Mouse (Mus musculus) cerebellum, postnatal 36 days (tissue): ENCODE results near the gene Tmem219.
"Not testable (repeated sequence)": the region's sequence is repeated elsewhere in the genome, so short reads cannot be mapped to it uniquely, and the experiment has no call there.

ENCODE experiments used
- DNase-seq, 2 experiments: peaks; one replicate each; pipeline ENCODE4 v3.0.0; 2021 to 2022; ENCODE audit warnings: mixed read lengths in 2 of 2

The Tmem219 gene

GRCm38 (mm10) chr7:126921563-126921962, 1.2 kb downstream of the Tmem219 start:
- no peak for DNase-seq

- DNase-seq, result no peak
Measured at GRCm38 (mm10) chr7:126919973-126920372, 2.7 kb downstream of the Tmem219 start.

GRCm38 (mm10) chr7:126918356-126918755, 4.4 kb downstream of the Tmem219 start:
- not testable (repeated sequence) for DNase-seq

DNA sequence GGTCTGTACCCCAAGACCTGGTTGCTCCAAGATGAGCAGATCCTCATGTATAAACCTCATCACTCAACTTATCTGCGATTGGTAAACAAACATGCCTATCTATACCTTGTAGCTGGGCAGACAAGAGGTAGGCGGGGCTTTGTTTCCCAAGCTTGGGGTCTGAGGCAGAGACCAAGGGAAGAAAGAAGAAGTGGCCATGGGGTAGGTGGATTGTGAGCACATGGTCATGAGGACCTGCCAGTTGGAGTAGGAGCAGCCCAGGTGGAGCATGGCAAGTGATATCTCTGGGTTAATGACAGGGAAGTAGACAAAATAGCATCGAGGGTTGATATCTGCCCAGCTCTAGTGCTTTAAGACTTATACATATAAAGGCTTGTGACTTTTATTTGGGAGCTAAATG, 7.9 kb downstream of the Tmem219 start:
- no peak for DNase-seq

GRCm38 (mm10) chr7:126905590-126905989, 17.1 kb downstream of the Tmem219 start:
- no peak for DNase-seq

GRCm38 (mm10) chr7:126899781-126900180, 22.9 kb downstream of the Tmem219 start:
- DNase-seq, result not testable (repeated sequence)

DNA sequence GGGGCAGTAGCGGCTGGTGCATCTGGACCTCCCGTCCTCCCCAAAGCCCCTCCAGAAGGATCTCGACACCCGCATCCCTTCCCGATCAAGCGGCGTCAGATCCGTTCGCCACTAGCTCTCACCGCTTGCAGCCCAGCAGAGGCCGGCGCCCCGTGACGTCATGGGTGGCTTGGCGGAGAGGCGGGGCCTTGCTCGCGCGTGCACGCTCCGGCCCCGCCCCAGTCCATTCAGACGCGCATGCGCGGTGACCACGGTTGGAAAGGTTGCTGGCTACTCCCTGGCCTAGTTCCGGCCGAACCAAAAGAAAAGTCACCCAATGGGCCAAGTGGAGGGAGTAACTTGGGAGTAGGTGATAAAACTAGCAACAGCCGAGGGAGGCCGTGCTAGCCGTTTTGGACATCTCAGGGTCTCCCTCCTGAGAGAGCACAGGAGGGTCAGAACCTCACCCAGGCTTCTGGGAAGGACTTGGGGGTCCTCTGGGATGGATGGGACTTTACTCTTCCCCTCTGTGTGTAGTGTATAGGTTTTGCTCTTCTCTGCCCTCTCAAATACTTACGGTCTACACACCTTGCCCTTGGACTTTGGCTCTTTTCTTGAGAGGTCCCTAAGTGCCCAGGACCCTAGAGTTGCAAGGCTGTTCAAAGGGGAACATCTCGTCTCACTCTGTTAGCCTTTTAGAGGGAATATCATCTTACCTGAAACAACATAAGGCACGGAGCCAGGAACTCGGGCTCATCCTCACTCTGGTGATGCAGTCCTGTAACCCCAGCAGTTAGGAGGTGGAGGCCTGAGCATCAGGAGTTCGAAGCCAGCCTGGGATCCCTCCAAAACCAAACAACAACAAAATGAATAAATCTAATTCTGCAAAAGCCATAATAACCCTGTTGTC, 24.4 kb downstream of the Tmem219 start:
- DNase-seq, result peak; percentile 98 to 99

DNA sequence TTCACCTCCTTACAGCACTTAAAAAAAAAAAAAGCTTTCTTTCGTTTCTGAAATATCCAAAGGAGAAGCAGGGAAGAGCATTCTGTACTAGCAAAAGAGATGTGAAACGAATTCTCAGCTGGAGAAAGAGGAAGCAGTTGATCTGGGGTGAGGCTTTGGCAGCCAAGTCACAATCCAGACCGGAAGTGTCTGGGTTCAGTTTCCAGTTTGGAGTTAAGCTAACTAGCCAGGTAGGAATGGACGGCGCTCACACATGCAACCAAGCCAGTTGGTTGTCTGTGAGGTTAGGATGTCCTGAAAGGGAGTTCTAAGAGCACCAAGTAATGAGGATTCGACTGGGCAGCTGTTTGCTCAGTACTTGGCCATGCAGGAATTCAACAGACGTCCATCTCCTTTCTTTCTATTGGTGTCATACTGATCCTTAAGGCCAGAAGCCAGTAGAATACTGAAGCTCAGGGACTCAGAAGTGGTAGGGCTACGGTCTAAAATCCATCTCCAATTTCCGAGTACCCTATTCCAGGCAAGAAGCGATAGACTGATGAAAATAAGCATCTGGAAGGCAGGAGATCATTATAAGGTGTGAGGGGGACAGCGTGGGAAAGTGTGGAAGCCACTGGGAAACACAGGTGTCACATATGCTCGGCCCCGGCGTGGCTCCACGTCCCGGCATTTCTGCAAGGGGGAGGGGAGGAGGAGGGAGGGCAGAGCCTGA, 25.2 kb downstream of the Tmem219 start:
- no peak for DNase-seq

- no peak for DNase-seq
Measured at GRCm38 (mm10) chr7:126896912-126897311, 25.8 kb downstream of the Tmem219 start.

DNA sequence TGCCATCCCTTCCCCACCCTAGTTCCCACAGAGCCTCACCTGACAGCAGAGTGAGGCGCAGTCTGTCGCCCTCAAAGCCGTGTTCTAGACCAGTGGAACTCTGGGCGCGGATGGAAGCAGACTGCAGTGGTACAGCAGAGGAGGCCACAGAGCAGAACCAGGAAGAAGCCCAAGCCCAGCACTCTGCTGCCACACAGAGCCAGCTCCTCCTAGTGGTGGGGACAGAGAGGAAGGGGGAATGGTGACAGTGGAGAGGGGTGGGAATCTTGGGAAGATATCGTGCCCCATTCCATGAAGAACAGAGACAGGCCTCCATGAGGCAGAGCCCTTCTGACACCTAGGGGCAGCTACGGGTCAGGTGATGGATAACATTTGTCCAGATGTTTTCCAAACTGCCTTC, 33.9 kb downstream of the Tmem219 start:
- no peak for DNase-seq

DNA sequence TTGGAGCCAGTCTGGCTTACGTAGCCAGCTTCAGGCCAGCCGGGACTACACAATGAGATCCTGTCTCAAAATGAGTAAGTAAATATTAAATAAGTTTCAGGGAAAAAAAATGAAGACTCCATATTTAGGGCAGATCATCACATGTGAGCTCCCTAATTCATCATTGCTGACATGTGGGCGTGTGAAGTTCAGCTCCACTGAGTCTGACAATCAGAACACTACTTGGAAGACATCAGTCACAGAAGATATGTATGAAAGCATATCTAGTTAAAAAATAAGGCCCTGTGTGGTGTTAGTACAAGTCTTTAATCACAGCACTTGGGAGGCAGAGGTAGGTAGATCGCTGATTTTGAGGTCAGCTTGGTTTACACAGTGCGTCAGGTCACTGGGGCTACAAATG, 35.4 kb downstream of the Tmem219 start:
- no peak for DNase-seq

DNA sequence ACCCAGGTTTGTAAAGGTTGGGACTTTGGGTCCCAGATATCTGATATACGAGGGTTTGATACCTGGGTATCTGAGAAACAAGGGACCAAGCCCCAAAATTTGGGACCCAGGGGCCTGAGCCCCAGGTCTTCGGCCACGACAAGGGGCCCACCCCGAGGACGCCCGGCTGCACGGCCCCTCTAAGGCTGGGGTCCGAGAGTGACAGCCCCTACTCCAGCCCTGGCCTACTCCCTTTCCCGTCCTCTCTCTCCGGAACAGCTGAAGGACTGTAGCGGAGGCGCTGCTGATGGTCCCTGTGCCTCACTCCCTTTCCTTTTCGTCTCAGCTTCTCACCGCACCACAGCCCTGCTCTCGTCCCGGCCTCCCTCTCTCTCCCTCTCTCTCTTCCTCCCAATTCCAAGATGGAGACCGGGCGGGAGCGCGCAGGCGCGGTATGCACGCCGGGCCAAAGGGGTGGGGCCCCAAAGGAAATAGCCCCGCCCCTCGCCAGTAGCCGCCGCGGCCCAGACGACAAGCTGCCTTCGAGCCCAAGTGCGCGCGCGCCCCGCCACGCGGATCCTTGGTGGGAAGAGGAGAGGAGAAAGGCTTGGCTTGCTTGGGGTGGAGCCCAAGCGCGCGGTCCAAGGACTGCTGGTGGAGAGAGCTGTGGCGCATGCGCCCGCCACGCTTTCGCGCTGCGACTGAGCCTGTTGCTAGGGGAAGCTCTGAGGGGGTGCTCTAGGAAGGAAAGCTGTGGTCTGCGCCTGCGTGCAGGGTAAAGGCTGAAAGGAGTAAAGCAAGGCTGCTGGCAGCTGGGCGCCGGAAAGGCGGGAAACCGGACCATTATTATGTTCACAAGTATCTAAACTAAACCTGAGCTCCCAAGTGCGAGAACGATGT, 38.2 kb downstream of the Tmem219 start, which contains the start of gene Taok2:
TSS of gene Taok2 (minus strand) at position 418 of the 879 bp plus-strand sequence.
- peak; percentile 96 to 98 for DNase-seq

GRCm38 (mm10) chr7:126883731-126884181, 39.0 kb downstream of the Tmem219 start:
- no peak for DNase-seq

- no peak for DNase-seq
Measured at GRCm38 (mm10) chr7:126881040-126881439, 41.7 kb downstream of the Tmem219 start.

DNA sequence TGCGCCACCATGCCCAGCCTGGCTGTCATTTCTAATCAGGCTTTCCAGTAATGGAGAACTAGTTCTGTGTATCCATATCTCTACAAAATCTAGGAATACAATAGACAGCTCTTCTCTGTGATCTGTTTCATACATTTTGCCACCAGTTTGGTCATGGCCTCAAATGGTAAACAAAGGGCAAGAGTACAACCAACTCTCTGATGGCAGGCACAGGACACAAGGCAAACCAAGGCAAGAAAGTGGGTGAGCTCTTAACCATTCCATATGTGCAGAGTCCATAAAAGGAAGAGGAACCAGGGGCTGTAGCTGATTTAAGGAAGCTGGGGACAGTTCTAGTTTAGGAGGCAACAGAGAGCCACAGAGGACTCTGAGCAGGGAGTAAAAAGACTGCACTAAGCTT, 45.5 kb downstream of the Tmem219 start:
- DNase-seq, result no peak

- DNase-seq, result no peak
Measured at GRCm38 (mm10) chr7:126870520-126870891, 52.2 kb downstream of the Tmem219 start.

GRCm38 (mm10) chr7:126869780-126870519, 52.8 kb downstream of the Tmem219 start:
- no peak for DNase-seq

- DNase-seq, result no peak
Measured at GRCm38 (mm10) chr7:126868003-126868402, 54.7 kb downstream of the Tmem219 start.

GRCm38 (mm10) chr7:126867534-126867933, 55.2 kb downstream of the Tmem219 start:
- DNase-seq, result no peak

DNA sequence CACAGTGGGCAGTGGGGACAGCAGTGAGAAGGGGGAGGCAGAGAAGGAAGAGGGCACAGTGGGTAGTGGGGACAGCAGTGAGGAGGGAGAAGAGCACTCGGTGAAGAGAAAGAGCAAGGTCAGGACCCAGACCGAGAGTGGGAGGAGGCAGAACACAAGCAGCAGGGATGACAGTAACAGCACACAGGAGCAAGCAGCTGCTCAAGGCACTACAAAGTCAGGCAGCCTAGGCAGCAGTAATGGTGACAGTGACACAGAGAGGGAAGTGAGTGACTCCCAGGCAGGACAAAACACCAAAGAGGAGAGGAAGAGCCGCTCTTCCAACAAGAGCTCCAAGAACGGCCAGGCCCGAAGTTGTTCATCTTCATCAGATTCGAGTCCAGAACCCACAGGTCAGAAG, 58.9 kb downstream of the Tmem219 start:
- DNase-seq, result no peak

DNA sequence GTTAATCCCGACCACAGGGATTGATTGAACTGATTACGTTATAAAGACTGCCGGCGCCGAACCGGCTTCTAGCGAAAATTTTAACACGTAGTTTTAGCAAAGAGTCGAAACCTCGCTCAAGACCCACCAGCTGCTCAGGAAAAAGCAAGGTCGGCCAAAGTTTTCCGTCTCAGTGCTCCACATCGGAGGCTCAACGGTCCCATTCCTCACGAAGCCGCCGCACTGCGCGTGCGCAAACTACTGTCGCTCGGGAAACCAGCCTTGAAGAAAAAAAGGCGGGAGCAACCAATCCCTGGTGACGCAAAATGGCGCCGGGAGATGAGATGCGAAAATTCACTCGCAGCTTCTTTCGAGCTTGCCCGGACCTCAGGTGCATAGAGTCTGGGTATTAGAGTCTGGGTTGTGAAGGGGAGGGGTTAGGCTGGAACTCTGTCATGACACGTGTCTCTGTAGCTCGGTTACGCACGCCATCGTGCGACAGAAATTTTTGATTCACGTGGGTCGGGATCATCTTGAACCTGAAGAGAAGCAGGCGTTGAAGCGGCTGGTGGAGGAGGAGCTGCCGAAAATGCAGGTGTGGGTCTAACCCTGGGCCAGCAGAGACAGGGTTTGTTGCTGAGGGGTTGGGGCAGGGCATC, 60.5 kb downstream of the Tmem219 start, which contains the start of gene Ino80e:
TSS of gene Ino80e (minus strand) at position 231 of the 638 bp plus-strand sequence.
- peak; percentile 94 to 97 for DNase-seq
